Mouse (Mus musculus): Measurements from ENCODE around the gene Gm37240. TPM values are rescaled to one million over a fixed set of nuclear protein-coding genes. Genes with fewer than 3 reads are reported as not detected.

The Gm37240 gene
- total RNA-seq, 1 experiment = 1.2 TPM

GRCm38 (mm10) chr3:85254526-85254925 lies 632.8 kb downstream of the Gm37240 start:
- no peak for TF ChIP-seq MAFK (IDR thresholded peaks at IDR 0.05; ENCODE audit: insufficient read depth, low read depth, low read length)
- TF ChIP-seq ZNF384 (IDR thresholded peaks at IDR 0.05; ENCODE audit: low read depth, low read length) = no peak
- TF ChIP-seq HCFC1 (IDR thresholded peaks at IDR 0.05; ENCODE audit: borderline replicate concordance, insufficient read depth, low read length) = no peak
- TF ChIP-seq ZC3H11A (IDR thresholded peaks at IDR 0.05; ENCODE audit: borderline replicate concordance, low read depth, low read length) = no peak
- no peak for TF ChIP-seq CHD2 (IDR thresholded peaks at IDR 0.05; ENCODE audit: low read depth, low read length)
- H3K4me3 ChIP-seq (ENCODE audit: insufficient read depth in 1 of 2, low read depth in 1 of 2, low read length in 2 of 2, poor library complexity in 1 of 2, severe bottlenecking in 1 of 2) = no peak overlapping the region

DNA sequence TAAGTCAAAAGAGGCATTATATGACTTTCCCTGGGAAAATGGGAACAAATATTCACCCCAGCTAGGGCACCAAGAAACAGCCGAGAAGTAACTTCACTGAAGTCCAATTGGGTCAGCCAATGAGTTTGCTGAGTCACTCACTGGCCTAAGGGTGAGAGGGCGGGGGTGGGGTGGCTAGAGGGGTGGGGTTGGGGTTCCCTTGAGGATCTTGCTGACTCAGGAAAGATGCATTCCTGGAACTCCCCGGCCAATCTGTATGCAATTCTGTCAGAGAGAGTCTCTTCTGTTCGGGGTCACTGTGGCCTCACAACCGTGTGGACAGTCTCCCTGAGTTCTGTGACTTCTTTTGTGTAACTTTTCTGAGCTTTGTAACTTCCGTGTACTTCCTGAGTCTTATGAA lies 635.7 kb downstream of the Gm37240 start:
- TF ChIP-seq ZNF384 (IDR thresholded peaks at IDR 0.05; ENCODE audit: low read depth, low read length) (no peak), HCFC1 (IDR thresholded peaks at IDR 0.05; ENCODE audit: borderline replicate concordance, insufficient read depth, low read length) (no peak), CHD2 (IDR thresholded peaks at IDR 0.05; ENCODE audit: low read depth, low read length) (no peak), ZC3H11A (IDR thresholded peaks at IDR 0.05; ENCODE audit: borderline replicate concordance, low read depth, low read length) (no peak), MAFK (IDR thresholded peaks at IDR 0.05; ENCODE audit: insufficient read depth, low read depth, low read length) (no peak)
- Histone ChIP-seq H3K4me3 (ENCODE audit: insufficient read depth in 1 of 2, low read depth in 1 of 2, low read length in 2 of 2, poor library complexity in 1 of 2, severe bottlenecking in 1 of 2) (no peak overlapping the region), H3K36me3 (ENCODE audit: control insufficient read depth, insufficient read depth, low read length, poor library complexity, severe bottlenecking) (no peaks in the 10 kb centered on the region), H3K27ac (ENCODE audit: insufficient read depth, low read depth, low read length, poor library complexity, severe bottlenecking) (no peak overlapping the region), H3K9ac (ENCODE audit: insufficient read depth, low read depth, low read length, poor library complexity, severe bottlenecking) (no peak overlapping the region), H3K4me1 (ENCODE audit: control insufficient read depth in 2 of 2, insufficient read depth in 2 of 2, low read length in 2 of 2, poor library complexity in 1 of 2) (no peaks in the 10 kb centered on the region), H3K9me3 (ENCODE audit: control insufficient read depth, insufficient read depth, low read depth, low read length) (no peaks in the 10 kb centered on the region)
- DNase-seq (ENCODE audit: low read depth, low spot score) = no peak
- in situ Hi-C loops (cut with MboI; ENCODE audit: low sequenced_read_pairs in 2 of 2, unreplicated experiment in 2 of 2) = no loop called here

More at GRCm38 (mm10) chr3:85254526-85254925, 632.8 kb downstream of the Gm37240 start:
- no peak for DNase-seq (ENCODE audit: low read depth, low spot score)
- in situ Hi-C loops (cut with MboI; ENCODE audit: low sequenced_read_pairs in 2 of 2, unreplicated experiment in 2 of 2) = no loop called here
- H3K27ac ChIP-seq (ENCODE audit: insufficient read depth, low read depth, low read length, poor library complexity, severe bottlenecking) = no peak overlapping the region
- H3K36me3 ChIP-seq (ENCODE audit: control insufficient read depth, insufficient read depth, low read length, poor library complexity, severe bottlenecking) = no peaks in the 10 kb centered on the region
- no peaks in the 10 kb centered on the region for H3K9me3 ChIP-seq (ENCODE audit: control insufficient read depth, insufficient read depth, low read depth, low read length)
- H3K4me1 ChIP-seq (ENCODE audit: control insufficient read depth in 2 of 2, insufficient read depth in 2 of 2, low read length in 2 of 2, poor library complexity in 1 of 2) = no peaks in the 10 kb centered on the region
- H3K9ac ChIP-seq (ENCODE audit: insufficient read depth, low read depth, low read length, poor library complexity, severe bottlenecking) = no peak overlapping the region

- Histone ChIP-seq H3K36me3 (ENCODE audit: control insufficient read depth, insufficient read depth, low read length, poor library complexity, severe bottlenecking) (no peaks in the 10 kb centered on the region), H3K9me3 (ENCODE audit: control insufficient read depth, insufficient read depth, low read depth, low read length) (no peaks in the 10 kb centered on the region), H3K27ac (ENCODE audit: insufficient read depth, low read depth, low read length, poor library complexity, severe bottlenecking) (no peak overlapping the region), H3K4me3 (ENCODE audit: insufficient read depth in 1 of 2, low read depth in 1 of 2, low read length in 2 of 2, poor library complexity in 1 of 2, severe bottlenecking in 1 of 2) (no peak overlapping the region), H3K4me1 (ENCODE audit: control insufficient read depth in 2 of 2, insufficient read depth in 2 of 2, low read length in 2 of 2, poor library complexity in 1 of 2) (no peaks in the 10 kb centered on the region), H3K9ac (ENCODE audit: insufficient read depth, low read depth, low read length, poor library complexity, severe bottlenecking) (no peak overlapping the region)
- TF ChIP-seq ZNF384 (IDR thresholded peaks at IDR 0.05; ENCODE audit: low read depth, low read length) (no peak), ZC3H11A (IDR thresholded peaks at IDR 0.05; ENCODE audit: borderline replicate concordance, low read depth, low read length) (no peak), HCFC1 (IDR thresholded peaks at IDR 0.05; ENCODE audit: borderline replicate concordance, insufficient read depth, low read length) (no peak), CHD2 (IDR thresholded peaks at IDR 0.05; ENCODE audit: low read depth, low read length) (no peak), MAFK (IDR thresholded peaks at IDR 0.05; ENCODE audit: insufficient read depth, low read depth, low read length) (no peak)
- DNase-seq (ENCODE audit: low read depth, low spot score) = no peak
- in situ Hi-C loops (cut with MboI; ENCODE audit: low sequenced_read_pairs in 2 of 2, unreplicated experiment in 2 of 2) = no loop called here
These were observed 641.2 kb downstream of the Gm37240 start for GRCm38 (mm10) chr3:85246131-85246530.

DNA sequence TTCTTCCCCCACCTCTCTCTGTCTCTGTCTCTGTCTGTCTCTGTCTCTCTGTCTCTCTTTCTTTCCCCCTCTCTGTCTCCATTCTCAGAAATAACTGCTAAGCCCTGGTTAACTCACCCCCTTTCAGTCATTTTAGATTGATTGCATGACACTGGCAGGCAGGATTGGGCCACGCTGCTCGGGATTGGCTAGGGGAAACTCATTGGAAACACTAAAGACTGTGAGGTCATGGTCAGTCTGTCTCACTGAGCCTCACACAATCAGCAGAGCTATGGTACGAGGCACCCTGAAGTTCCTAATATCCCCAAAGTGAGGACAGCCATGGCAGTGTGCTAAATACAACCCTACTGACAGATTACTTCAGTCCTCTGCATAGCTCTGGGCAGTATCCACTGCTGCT lies 650.8 kb downstream of the Gm37240 start:
- DNase-seq (ENCODE audit: low read depth, low spot score) = no peak
- in situ Hi-C loops (cut with MboI; ENCODE audit: low sequenced_read_pairs in 2 of 2, unreplicated experiment in 2 of 2) = no loop called here
- Histone ChIP-seq H3K27ac (ENCODE audit: insufficient read depth, low read depth, low read length, poor library complexity, severe bottlenecking) (no peak overlapping the region), H3K9me3 (ENCODE audit: control insufficient read depth, insufficient read depth, low read depth, low read length) (no peaks in the 10 kb centered on the region), H3K9ac (ENCODE audit: insufficient read depth, low read depth, low read length, poor library complexity, severe bottlenecking) (no peak overlapping the region), H3K4me3 (ENCODE audit: insufficient read depth in 1 of 2, low read depth in 1 of 2, low read length in 2 of 2, poor library complexity in 1 of 2, severe bottlenecking in 1 of 2) (no peak overlapping the region), H3K4me1 (ENCODE audit: control insufficient read depth in 2 of 2, insufficient read depth in 2 of 2, low read length in 2 of 2, poor library complexity in 1 of 2) (no peaks in the 10 kb centered on the region), H3K36me3 (ENCODE audit: control insufficient read depth, insufficient read depth, low read length, poor library complexity, severe bottlenecking) (no peaks in the 10 kb centered on the region)
- no peak for TF ChIP-seq HCFC1 (IDR thresholded peaks at IDR 0.05; ENCODE audit: borderline replicate concordance, insufficient read depth, low read length)
- TF ChIP-seq CHD2 (IDR thresholded peaks at IDR 0.05; ENCODE audit: low read depth, low read length) = no peak
- TF ChIP-seq ZNF384 (IDR thresholded peaks at IDR 0.05; ENCODE audit: low read depth, low read length) = no peak
- TF ChIP-seq ZC3H11A (IDR thresholded peaks at IDR 0.05; ENCODE audit: borderline replicate concordance, low read depth, low read length) = no peak
- no peak for TF ChIP-seq MAFK (IDR thresholded peaks at IDR 0.05; ENCODE audit: insufficient read depth, low read depth, low read length)

DNA sequence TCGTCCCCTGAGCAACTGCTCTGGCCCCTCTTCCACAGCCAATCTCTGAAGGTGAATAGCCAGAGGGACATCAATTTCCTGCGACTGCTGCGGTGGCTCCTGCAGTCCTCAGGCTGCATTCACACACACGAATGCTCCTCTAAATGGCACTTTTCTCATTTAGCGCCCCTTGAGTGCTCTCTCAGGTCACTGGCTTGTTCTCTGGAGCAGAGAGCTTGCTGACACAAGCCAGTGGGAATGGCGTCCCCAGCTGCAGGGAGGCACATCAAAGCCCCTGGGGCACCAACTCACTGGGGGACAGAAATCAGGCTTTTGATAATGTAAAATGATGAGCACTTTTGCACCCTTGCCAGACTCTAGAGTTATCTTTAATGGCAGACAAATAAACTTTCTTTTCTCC lies 654.5 kb downstream of the Gm37240 start:
- H3K9ac ChIP-seq (ENCODE audit: insufficient read depth, low read depth, low read length, poor library complexity, severe bottlenecking) = no peak overlapping the region
- in situ Hi-C loops (cut with MboI; ENCODE audit: low sequenced_read_pairs in 2 of 2, unreplicated experiment in 2 of 2) = no loop called here
- H3K36me3 ChIP-seq (ENCODE audit: control insufficient read depth, insufficient read depth, low read length, poor library complexity, severe bottlenecking) = no peaks in the 10 kb centered on the region
- DNase-seq (ENCODE audit: low read depth, low spot score) = no peak
- TF ChIP-seq CHD2 (IDR thresholded peaks at IDR 0.05; ENCODE audit: low read depth, low read length) (no peak), ZC3H11A (IDR thresholded peaks at IDR 0.05; ENCODE audit: borderline replicate concordance, low read depth, low read length) (no peak), MAFK (IDR thresholded peaks at IDR 0.05; ENCODE audit: insufficient read depth, low read depth, low read length) (no peak), HCFC1 (IDR thresholded peaks at IDR 0.05; ENCODE audit: borderline replicate concordance, insufficient read depth, low read length) (no peak), ZNF384 (IDR thresholded peaks at IDR 0.05; ENCODE audit: low read depth, low read length) (no peak)
- H3K4me3 ChIP-seq (ENCODE audit: insufficient read depth in 1 of 2, low read depth in 1 of 2, low read length in 2 of 2, poor library complexity in 1 of 2, severe bottlenecking in 1 of 2) = no peak overlapping the region
- no peak overlapping the region for H3K27ac ChIP-seq (ENCODE audit: insufficient read depth, low read depth, low read length, poor library complexity, severe bottlenecking)
- H3K4me1 ChIP-seq (ENCODE audit: control insufficient read depth in 2 of 2, insufficient read depth in 2 of 2, low read length in 2 of 2, poor library complexity in 1 of 2) = no peaks in the 10 kb centered on the region
- no peaks in the 10 kb centered on the region for H3K9me3 ChIP-seq (ENCODE audit: control insufficient read depth, insufficient read depth, low read depth, low read length)

Data from ES-E14 (cell line).